Mouse (Mus musculus) adrenal gland, postnatal 10 days (tissue): ENCODE data around the gene Ror2. TPM values are rescaled to one million over a fixed set of nuclear protein-coding genes. Genes with fewer than 3 reads are reported as not detected.

Experiments
- DNase-seq: peaks from one replicate; pipeline ENCODE4 v3.0.0; 2021; ENCODE audit warnings: mixed read lengths
- total RNA-seq, 2 experiments: library from RNA; stranded (reverse); gene quantifications; 2 replicates each; pipeline ENCODE4 v1.2.3; 2021

Ror2 gene
- total RNA-seq, 2 experiments from 2014 or later: 6.7 to 8.5 TPM

DNA sequence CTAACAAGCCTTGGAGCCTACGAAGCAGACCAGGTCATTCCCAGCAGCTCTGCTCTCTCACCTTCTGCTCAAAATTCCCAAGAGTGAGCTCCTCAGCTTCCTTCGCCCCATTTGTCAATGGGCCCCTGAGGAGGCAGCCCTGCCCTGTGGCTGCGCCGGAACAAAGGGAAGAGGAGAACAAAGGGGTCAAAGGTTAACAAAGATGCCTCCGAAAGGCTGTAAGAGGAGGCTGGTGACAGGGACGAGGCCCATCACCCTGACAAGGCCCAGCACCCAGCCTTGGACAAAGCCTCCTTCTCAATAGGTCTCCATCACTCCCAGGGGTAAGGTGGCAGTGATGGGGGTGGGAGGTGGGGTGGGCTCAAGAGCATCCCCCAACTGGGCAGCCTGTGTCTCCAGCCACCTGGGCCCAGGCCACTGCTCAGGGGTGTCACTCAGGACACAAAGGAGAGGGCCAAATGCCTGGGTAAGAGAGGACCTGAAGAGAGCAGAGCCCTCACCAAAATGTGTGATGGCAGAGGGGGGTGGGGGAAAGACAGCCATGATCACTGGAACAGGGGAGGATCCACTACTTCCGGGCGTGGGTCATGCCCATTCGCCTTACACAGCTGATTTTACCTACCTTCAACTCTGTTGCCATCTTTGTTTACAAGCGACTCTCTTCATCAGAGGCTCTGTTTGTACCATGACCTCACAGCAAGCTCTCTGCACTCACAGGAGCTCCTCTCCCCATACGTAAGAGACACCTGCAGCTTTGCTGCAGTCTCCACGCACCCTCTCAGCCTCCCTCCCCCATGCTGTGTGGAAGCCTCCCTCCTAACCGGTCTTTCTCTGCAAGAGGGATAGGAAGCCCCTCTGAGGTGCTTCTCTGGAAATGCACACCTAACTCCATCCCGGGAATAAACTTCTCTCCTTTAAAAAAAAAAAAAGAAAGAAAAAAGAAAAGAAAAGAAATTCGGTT lies 51.8 kb downstream of the Ror2 start:
- DNase-seq: no peak

DNA sequence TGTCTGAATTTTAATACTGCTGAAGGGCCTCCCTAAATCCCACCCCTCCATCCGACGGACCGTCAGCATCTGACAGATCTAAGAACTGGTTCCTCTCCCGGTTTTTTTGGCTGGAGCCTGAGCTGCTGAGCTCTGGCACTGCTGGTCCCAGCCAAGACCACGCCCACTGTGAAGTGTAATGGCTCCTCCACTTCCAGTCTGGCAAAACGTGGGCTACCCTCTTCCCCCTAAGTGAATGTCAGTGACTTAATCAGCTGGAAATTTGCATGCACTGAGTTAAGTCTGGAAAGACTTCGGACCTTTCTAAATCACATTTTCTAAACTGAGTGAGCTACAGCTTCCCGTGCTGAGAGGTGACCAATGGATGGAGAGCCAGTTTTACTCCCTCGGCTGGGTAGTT lies 52.5 kb downstream of the Ror2 start:
- peak; percentile 35 for DNase-seq

GRCm38 (mm10) chr13:53232419-53232818 lies 53.5 kb downstream of the Ror2 start:
- DNase-seq: no peak

- peak; percentile 50 for DNase-seq
Observed at GRCm38 (mm10) chr13:53230446-53231161, 55.3 kb downstream of the Ror2 start.

DNA sequence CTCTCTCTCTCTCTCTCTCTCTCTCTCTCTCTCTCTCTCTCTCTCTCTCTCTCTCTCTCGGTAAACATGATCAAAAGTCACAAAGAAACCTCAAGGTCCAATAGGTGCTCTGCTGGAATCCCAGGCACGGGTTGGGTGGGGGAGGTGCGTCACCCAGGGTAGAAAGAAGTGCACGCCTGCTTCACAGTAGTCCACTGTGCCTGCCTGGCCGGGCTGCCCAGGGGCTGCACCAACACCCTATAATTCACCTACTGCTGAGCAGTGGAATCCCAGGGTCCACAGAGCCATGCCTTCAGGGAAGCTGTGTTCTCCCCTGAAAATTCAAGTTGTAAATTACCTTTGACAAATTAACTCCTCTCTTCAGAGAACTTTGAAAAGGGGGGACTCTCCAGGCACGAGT lies 58.9 kb downstream of the Ror2 start:
- DNase-seq: no peak

GRCm38 (mm10) chr13:53226461-53226860 lies 59.5 kb downstream of the Ror2 start:
- DNase-seq: no peak

DNA sequence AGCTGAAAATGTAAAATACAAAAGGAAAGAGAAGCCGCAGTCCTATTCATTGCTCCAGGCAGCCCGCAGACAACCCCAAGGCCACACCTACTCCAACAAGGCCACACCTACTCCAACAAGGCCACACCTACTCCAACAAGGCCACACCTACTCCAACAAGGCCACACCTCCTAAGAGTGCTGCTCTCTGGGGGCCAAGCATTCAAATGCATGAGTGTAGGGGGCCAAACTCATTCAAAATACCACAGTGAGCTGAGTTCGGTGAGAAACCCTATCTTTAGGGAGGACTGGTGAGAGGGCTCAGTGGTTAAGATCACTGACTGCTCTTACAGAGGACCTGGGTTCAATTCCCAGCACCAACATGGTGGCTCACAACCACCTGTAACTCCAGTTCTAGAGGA lies 60.0 kb downstream of the Ror2 start:
- no peak for DNase-seq

- DNase-seq: no peak
Observed at GRCm38 (mm10) chr13:53221176-53221575, 64.7 kb downstream of the Ror2 start.

GRCm38 (mm10) chr13:53219889-53220288 lies 66.0 kb downstream of the Ror2 start:
- DNase-seq: no peak

DNA sequence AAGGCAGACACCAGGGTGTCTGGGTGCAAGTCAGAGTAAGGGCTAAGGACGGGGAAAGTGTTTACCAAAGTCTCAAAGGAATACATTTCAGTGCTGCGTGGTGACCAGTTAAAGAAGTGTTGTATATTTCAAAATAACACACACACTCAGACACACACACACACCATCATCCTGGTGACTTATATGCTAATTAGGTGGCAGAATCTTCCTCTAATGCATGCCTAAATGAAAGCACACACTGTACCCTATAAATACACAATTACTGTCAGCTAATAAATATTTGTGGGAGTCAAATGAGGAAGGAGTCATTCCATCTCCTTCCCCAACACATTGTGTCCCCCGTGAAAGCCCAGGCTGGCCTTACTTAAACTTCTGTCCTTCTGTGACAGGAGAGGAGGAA lies 66.5 kb downstream of the Ror2 start:
- no peak for DNase-seq

DNA sequence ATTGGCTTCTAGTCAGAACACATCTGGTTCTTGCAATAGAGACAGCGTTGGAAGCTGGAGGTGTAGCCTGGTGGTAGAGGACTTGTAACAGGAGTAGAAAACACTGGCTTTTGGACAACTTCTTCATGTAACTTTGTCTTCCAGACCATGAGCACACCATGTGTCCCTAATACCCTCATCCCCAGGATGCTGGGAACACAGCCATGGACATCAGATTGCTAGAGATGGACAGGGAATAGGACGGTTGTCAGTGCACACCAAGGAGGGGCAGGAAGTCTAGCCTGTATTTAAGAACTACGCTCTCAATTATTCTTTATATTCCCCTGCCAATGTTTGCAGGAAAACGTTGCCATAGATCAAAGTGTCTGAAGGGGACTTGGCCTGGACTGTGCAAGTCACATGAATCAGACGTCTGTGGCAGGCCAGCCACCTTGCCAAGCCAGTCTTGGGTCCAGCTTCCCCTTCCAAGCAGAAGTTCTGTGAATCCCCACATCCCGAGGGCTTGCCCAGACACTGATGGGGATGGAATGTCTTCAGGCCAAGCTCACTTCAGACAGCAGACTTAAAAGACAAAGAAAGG lies 68.4 kb downstream of the Ror2 start:
- DNase-seq: peak; percentile 41

GRCm38 (mm10) chr13:53211971-53212733 lies 73.8 kb downstream of the Ror2 start:
- peak; percentile 63 for DNase-seq

GRCm38 (mm10) chr13:53208556-53208955 lies 77.4 kb downstream of the Ror2 start:
- DNase-seq: no peak

DNA sequence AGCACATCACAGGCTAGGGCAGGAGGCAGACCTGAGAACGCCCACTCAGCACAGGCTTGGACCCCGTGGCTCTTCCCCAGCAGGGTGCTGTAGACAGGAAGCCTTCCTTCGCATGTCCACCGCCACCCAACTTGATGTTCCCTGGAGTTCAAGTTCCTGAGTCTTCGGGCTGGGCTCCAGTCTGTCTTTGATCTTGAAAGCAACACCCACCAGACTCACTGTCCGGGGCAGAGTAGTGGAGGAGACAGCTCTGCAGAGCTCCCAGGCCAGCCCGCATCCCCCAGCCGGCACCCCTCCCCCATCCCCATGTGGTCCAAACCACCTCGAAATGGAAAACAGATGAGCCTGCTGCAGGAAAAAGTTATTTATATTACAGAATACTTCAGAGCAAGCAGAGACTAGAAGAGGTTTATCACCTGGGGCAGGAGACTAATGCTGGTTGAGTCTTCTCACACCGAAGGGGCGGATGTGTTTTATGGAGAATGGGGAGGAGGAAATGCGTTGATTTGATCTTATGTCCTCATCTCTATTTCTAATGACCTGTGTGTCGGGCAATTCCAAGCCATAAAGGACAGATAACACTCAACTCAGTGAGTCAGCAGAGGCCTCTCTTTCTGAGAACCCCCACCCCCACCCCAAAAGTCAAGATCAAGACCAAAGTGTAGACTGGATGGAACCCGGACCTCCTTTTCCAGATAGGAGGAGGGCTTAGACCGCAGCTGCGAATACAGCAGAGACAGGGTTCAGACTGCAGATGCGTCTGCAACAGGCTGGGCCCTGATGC lies 80.6 kb downstream of the Ror2 start:
- DNase-seq: peak; percentile 25

GRCm38 (mm10) chr13:53202439-53202830 lies 83.5 kb downstream of the Ror2 start:
- DNase-seq: no peak

- peak; percentile 66 for DNase-seq
Observed at GRCm38 (mm10) chr13:53201628-53202438, 84.1 kb downstream of the Ror2 start.

DNA sequence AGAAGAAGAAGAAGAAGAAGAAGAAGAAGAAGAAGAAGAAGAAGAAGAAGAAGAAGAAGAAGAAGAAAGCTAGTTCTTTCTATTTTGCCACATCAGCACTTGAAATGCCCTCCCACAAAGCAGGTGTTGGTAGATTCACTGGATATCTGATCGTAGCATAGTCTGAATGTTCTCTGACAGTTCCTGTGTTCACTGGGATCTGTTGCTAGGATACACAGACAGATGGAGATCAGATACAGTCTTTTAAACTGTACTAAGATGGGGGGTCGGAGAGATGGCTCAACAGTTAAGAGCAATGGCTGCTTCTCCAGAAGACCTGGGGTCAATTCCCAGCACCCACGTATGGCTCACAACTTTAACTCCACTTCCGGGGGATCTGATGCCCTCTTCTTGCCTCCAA lies 85.8 kb downstream of the Ror2 start:
- no peak for DNase-seq

GRCm38 (mm10) chr13:53199262-53199661 lies 86.7 kb downstream of the Ror2 start:
- DNase-seq: no peak

DNA sequence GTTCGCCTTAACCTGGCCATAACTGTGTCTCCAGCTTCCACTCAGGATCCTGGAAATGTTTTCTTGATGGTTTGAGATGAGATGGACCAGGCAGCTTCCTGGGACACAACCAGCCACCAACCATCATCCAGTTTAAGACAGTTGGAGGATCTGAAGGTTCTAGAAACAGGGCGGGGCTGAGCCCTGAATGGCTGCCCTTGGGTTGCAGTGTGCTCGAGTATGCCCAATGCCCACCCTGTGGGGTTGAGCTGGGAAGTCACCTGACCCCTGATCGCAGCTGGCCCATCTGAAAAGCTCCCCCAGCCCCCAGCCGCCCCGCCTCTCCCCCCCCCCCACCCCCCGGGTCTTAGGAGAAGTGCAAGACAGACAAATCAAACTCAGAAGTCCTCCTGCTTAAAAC lies 89.2 kb downstream of the Ror2 start:
- DNase-seq: no peak

- DNase-seq: no peak
Observed at GRCm38 (mm10) chr13:53195951-53196677, 89.8 kb downstream of the Ror2 start.
